Mouse (Mus musculus) embryonic facial prominence, embryonic 14.5 days (tissue): ENCODE results near the gene Fbxo41. TPM values are rescaled to one million over a fixed set of nuclear protein-coding genes. Genes with fewer than 3 reads are reported as not detected.

Source experiments
- ATAC-seq: fragments of 200-750 bp; cut with Nextera tagmentation; 2 replicates; pipeline ENCODE4 v1.8.0; 2017; ENCODE audit warnings: low read depth, moderate number of reproducible peaks, moderate TSS enrichment
- DNase-seq: peaks from one replicate; pipeline ENCODE4 v3.0.0-alpha.2; 2015; ENCODE audit warnings: low spot score
- H3K27ac ChIP-seq: fragments of 300-500 bp; sonication (generic); replicated peaks from 2 replicates; pipeline ENCODE4 v1.5.1; 2014; ENCODE audit warnings: low read depth, mild to moderate bottlenecking, low read length, moderate library complexity
- H3K27me3 ChIP-seq: fragments of 300-500 bp; sonication (generic); replicated peaks from 2 replicates; pipeline ENCODE4 v1.6.1; 2014; ENCODE audit warnings: low read length; ENCODE audit not compliant: control insufficient read depth, insufficient read depth
- H3K36me3 ChIP-seq: fragments of 300-500 bp; sonication (generic); 2 replicates; pipeline ENCODE4 v1.6.1; 2014; ENCODE audit warnings: low read length, mixed read lengths; ENCODE audit not compliant: control insufficient read depth, insufficient read depth
- H3K4me1 ChIP-seq: fragments of 300-500 bp; sonication (generic); 2 replicates; pipeline ENCODE4 v1.6.1; 2014; ENCODE audit warnings: antibody characterized with exemption, low read length; ENCODE audit not compliant: control insufficient read depth, insufficient read depth
- H3K4me2 ChIP-seq: fragments of 300-500 bp; sonication (generic); 2 replicates; pipeline ENCODE4 v1.6.1; 2014; ENCODE audit warnings: low read depth, mild to moderate bottlenecking, low read length, moderate library complexity, mixed read lengths
- H3K4me3 ChIP-seq: fragments of 300-500 bp; sonication (generic); 2 replicates; pipeline ENCODE4 v1.5.1; 2014; ENCODE audit warnings: low read depth, mild to moderate bottlenecking, low read length
- H3K9ac ChIP-seq: fragments of 300-500 bp; sonication (generic); 2 replicates; pipeline ENCODE4 v1.6.1; 2014; ENCODE audit warnings: low read depth, mild to moderate bottlenecking, low read length, moderate library complexity, mixed read lengths
- H3K9me3 ChIP-seq: fragments of 300-500 bp; sonication (generic); 2 replicates; pipeline ENCODE4 v1.6.1; 2016; ENCODE audit warnings: low read length; ENCODE audit not compliant: control insufficient read depth
- WGBS: fragments of 180-500 bp; shearing (Covaris S2); extraction: QIAGEN DNeasy Blood & Tissue Kit; methylation state at CpG from one replicate; pipeline ENCODE4 v1.1.7; 2014; 5-methylcytosine and 5-hydroxymethylcytosine counted together
- polyA plus RNA-seq: library from polyadenylated mRNA; unstranded; fragments of >200 nt; fragmentation: Nextera tagmentation; extraction: Ambion mirVana; gene quantifications from 2 replicates; pipeline ENCODE4 v1.2.1, GENCODE M21; 2014

Fbxo41 gene
- polyA plus RNA-seq, 1 experiment from 2014 or later: 0.49 TPM

DNA sequence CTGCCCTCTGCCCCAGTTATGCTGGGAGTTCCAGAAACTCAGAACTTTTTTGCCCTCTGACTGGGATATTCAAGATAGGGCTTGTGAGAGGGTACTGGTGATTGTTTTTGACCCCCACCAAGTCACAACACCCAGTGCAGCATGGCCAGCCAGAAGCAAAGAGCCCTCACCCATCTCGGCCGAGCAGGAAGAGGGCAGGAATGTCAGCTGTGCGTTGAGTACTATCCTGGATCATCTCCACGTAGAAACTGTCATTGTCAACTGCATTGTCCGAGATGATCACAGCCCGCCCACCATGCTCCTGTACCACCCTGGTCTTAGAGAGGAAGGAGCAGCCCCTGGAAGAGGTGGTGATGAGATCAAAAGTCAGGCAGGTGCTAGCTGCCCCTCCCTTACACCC is 55.4 kb downstream of the Fbxo41 start:
- H3K36me3 ChIP-seq: peaks cover 41% of the 10 kb centered on the region
- 82% methylated on average over 6 of the region's 6 CpGs for WGBS
- H3K9ac ChIP-seq: no peak overlapping the region

DNA sequence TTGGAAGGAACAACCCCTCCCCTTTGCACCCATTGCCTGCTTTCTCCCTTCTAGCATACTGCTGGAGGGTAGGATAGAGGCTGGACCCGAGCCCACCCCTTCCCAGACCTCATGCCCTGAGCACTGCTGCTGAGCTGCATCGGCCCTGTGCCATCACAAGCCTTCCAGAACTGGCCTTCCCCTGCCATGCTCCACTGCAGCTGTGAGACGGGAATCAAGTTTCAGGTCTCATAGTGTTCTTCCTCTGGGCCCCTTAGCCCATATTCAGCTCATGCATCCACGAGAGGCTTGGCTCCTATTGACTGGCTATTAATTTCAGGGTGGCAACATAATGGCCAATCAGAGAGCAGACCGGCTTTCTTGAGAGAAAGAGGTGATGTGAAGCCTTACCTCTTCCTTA is 57.5 kb downstream of the Fbxo41 start:
- H3K27me3 ChIP-seq: no peaks in the 10 kb centered on the region
- H3K9me3 ChIP-seq: no peaks in the 10 kb centered on the region
- H3K4me1 ChIP-seq: no peaks in the 10 kb centered on the region
- H3K9ac ChIP-seq: no peak overlapping the region
- no peak overlapping the region for H3K27ac ChIP-seq
- WGBS: 75% methylated on average over 4 of the region's 5 CpGs
- H3K4me3 ChIP-seq: no peak overlapping the region
- H3K36me3 ChIP-seq: peaks cover 61% of the 10 kb centered on the region
- DNase-seq (peak; percentile 39), ATAC-seq (peak; percentile 76)
- H3K4me2 ChIP-seq: no peak overlapping the region

More for the DNA sequence above, 55.4 kb downstream of the Fbxo41 start:
- ATAC-seq: no peak
- Histone ChIP-seq H3K4me1 (no peaks in the 10 kb centered on the region), H3K9me3 (no peaks in the 10 kb centered on the region), H3K27me3 (no peaks in the 10 kb centered on the region), H3K4me2 (no peak overlapping the region), H3K27ac (no peak overlapping the region), H3K4me3 (no peak overlapping the region)
- DNase-seq: no peak

DNA sequence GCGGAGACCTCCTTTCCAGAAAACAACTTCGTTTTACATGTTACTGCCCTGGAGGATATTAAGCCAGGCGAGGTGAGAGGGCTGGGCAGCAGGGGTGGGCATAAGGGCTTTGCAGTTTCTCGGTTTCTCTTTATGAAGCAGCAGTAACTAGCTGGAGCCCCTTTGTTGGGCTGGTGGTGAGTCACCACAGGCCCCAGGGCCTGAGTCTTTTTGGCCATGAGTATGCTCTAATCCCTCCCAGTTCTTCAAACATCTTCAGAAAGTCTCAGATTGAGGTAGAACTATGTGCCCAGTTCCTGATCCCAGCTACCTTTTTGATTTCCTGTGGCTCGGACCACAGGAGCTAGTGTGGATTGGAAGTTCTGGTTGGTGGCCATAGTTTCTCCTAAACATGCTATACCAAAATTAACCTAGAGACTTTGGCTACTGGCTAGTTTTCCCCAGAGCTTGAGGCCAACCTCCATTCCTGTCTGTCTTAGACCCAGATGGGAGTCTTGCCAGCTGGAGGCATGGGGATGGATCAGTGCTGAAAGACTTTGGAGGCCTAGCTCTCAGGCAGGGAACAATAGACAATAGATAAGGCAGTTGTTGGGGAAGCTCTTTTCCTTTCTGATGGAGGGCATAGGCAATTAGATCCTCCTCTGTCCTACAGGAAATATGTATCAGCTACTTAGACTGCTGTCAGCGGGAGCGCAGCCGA is 58.4 kb downstream of the Fbxo41 start:
- 86% methylated on average over 8 of the region's 8 CpGs for WGBS
- no peaks in the 10 kb centered on the region for H3K27me3 ChIP-seq
- peaks cover 70% of the 10 kb centered on the region for H3K36me3 ChIP-seq
- H3K27ac ChIP-seq: no peak overlapping the region
- no peak overlapping the region for H3K9ac ChIP-seq
- H3K4me3 ChIP-seq: no peak overlapping the region
- DNase-seq: no peak
- no peak overlapping the region for H3K4me2 ChIP-seq
- H3K4me1 ChIP-seq: no peaks in the 10 kb centered on the region
- no peaks in the 10 kb centered on the region for H3K9me3 ChIP-seq
- ATAC-seq: no peak

DNA sequence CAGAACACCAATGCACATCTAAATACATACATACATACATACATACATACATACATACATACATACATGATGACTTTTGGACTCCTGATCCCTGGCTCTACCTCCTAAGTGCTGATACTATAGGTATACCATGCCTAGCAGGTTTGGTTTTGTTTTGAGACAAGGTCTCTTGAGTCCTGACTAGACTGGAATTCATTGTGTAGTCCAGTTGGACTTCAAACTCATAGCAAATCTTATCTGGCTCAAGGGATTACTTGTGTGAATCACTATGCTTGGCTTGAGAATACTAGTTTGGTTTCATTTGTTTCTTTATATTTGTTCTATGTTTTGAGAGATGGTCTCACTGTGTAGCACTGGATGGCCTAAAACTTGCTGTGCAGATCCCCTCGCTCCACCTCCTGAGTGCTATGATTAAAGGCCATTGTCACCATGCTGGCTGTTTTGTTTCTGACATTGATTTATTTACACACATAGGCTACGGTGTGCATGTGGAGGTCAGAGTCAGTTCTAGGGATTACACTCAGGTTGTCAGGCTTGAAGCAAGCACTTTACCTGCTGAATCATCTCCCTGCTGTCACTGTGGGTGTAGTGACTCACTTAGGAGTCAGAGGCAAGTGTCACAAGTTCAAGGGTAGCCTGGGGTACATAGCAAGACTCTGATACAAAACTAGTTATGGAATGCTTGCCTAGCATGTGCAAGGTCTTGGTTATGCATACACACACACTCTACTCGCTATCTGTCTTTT is 59.1 kb downstream of the Fbxo41 start:
- H3K36me3 ChIP-seq: peaks cover 76% of the 10 kb centered on the region
- ATAC-seq (no peak), DNase-seq (no peak)
- no peak overlapping the region for H3K4me3 ChIP-seq
- H3K4me2 ChIP-seq: no peak overlapping the region
- no peaks in the 10 kb centered on the region for H3K27me3 ChIP-seq
- H3K4me1 ChIP-seq: no peaks in the 10 kb centered on the region
- no peak overlapping the region for H3K9ac ChIP-seq
- no peak overlapping the region for H3K27ac ChIP-seq
- 89% methylated on average over 3 of the region's 3 CpGs for WGBS
- no peaks in the 10 kb centered on the region for H3K9me3 ChIP-seq

DNA sequence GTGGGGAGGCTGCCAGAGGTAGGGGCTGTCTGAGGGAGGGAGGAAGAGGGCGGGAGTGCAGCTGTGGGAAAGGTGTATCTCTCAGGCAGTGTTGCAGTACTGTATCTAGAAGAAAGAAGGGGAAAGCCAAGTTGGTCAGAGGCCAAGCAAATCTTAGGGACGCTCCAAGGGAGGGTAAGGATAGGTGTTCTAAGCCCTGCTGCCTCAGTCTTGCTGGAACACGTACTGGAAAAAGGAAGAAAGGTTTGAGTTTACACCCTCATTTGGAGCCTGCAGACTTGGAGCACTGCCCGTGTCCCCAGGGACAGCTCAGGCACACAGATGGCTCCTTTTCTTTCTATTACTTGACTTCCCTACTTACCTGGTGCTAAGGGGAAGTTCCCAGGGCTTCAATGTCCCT is 61.7 kb downstream of the Fbxo41 start:
- Histone ChIP-seq H3K9ac (no peak overlapping the region), H3K36me3 (peaks cover 68% of the 10 kb centered on the region), H3K4me2 (no peak overlapping the region), H3K27ac (no peak overlapping the region), H3K4me1 (no peaks in the 10 kb centered on the region), H3K4me3 (no peak overlapping the region), H3K27me3 (no peaks in the 10 kb centered on the region), H3K9me3 (no peaks in the 10 kb centered on the region)
- DNase-seq (peak; percentile 23), ATAC-seq (no peak)
- WGBS: 91% methylated on average over 4 of the region's 4 CpGs

DNA sequence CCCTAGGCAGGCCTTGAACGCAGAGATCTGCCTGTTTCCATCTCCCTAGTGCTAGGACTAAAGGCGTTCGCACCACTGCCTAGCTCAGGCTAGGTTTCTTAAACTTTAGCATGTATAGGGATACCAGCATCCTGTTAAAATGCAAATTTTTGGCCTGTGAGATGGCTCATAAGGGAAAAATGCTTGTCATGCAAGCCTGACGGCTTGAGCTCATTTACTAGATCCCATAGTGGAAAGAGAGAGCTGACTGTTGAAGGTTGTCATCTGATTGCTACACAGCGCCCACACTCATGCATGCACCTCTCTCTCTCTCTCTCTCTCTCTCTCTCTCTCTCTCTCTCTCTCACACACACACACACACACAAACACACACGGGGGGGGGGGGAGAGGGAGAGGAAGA is 66.2 kb downstream of the Fbxo41 start:
- no peak overlapping the region for H3K4me3 ChIP-seq
- DNase-seq: no peak
- H3K4me2 ChIP-seq: no peak overlapping the region
- H3K27ac ChIP-seq: no peak overlapping the region
- H3K9me3 ChIP-seq: no peaks in the 10 kb centered on the region
- peaks cover 6% of the 10 kb centered on the region; the same call in 1 of the 2 replicates for H3K4me1 ChIP-seq
- no peak for ATAC-seq
- no peaks in the 10 kb centered on the region for H3K27me3 ChIP-seq
- H3K9ac ChIP-seq: no peak overlapping the region
- 89% methylated on average over 5 of the region's 6 CpGs for WGBS
- peaks cover 33% of the 10 kb centered on the region for H3K36me3 ChIP-seq

DNA sequence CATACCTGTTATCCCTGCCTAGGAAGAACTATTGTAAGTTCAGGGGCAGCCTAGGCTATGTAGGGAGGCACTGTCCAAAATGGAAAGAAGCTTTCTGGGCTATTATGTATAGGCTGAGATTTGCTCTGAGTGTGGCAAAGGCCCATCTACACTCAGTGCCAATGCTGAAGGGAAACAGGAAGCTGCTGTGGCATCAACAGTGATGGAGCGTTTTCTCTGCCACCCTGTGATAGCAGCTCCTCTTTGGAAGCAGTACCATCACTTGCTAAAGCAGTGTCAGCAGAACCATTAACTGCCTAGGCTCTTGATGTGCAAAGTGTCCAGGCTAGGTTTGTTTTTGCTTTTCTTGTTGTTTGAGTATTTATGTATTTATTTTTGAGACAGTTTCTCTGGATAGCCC is 66.6 kb downstream of the Fbxo41 start:
- H3K4me3 ChIP-seq: no peak overlapping the region
- WGBS: 93% methylated on average over 1 of the region's 1 CpGs
- H3K36me3 ChIP-seq: peaks cover 29% of the 10 kb centered on the region
- no peak overlapping the region for H3K9ac ChIP-seq
- H3K27ac ChIP-seq: no peak overlapping the region
- peaks cover 6% of the 10 kb centered on the region; the same call in 1 of the 2 replicates for H3K4me1 ChIP-seq
- ATAC-seq (no peak), DNase-seq (no peak)
- no peaks in the 10 kb centered on the region for H3K9me3 ChIP-seq
- H3K4me2 ChIP-seq: no peak overlapping the region
- H3K27me3 ChIP-seq: no peaks in the 10 kb centered on the region

DNA sequence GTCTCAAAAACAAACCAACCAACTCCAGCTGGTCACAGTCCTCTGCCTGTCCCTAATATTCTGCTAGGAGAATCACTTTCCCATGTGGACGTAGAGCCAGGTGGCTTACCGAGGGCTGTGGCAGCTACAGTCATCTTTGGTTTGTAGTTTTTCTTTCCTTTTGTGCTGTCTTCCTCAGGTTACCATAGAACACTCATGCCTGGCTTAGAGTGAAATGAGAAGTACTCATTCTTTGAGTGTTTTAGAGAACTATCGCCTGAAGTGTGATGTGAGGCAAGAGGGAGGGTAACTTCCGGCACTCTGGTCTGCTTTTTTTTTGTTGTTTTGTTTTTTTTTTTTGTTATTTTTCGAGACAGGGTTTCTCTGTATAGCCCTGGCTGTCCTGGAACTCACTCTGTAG is 68.9 kb downstream of the Fbxo41 start:
- H3K27ac ChIP-seq: no peak overlapping the region
- no peak overlapping the region for H3K9ac ChIP-seq
- H3K4me1 ChIP-seq: peaks cover 6% of the 10 kb centered on the region; the same call in 1 of the 2 replicates
- H3K4me3 ChIP-seq: no peak overlapping the region
- no peak for DNase-seq
- no peak overlapping the region for H3K4me2 ChIP-seq
- H3K36me3 ChIP-seq: peaks cover 6% of the 10 kb centered on the region; the same call in 1 of the 2 replicates
- ATAC-seq: no peak
- 73% methylated on average over 5 of the region's 5 CpGs for WGBS
- no peaks in the 10 kb centered on the region for H3K9me3 ChIP-seq
- H3K27me3 ChIP-seq: no peaks in the 10 kb centered on the region
